Mouse (Mus musculus): ENCODE results near the gene Vcp. TPM values are rescaled to one million over a fixed set of nuclear protein-coding genes. Genes with fewer than 3 reads are reported as not detected.
"Not testable (repeated sequence)": the region's sequence is repeated elsewhere in the genome, so short reads cannot be mapped to it uniquely, and the experiment has no call there.

Gene Vcp
- 100 to 1,000 TPM; 285 to 286 TPM for total RNA-seq (2021)
- long read RNA-seq, experiment 1, transcript Vcp-201 (17 exons, 3,316 nt): major isoform, 594 of 651 reads
- long read RNA-seq, experiment 1, partial matches to known transcripts: 33 of 651 reads
- long read RNA-seq, experiment 1, other reads (novel, unspliced or antisense): 24 of 651 reads
- long read RNA-seq, experiment 2, transcript Vcp-201 (17 exons, 3,316 nt): major isoform, 625 of 677 reads
- long read RNA-seq, experiment 2, partial matches to known transcripts: 27 of 677 reads
- long read RNA-seq, experiment 2, other reads (novel, unspliced or antisense): 25 of 677 reads

- DNase-seq: peak; percentile 98
- intact Hi-C loops (cut with DNase I): not testable (repeated sequence)
Observed at GRCm38 (mm10) chr4:43000141-43000986, at the start of gene Vcp. Gene Vcp, minus strand, starts transcription at chr4:43000507.

DNA sequence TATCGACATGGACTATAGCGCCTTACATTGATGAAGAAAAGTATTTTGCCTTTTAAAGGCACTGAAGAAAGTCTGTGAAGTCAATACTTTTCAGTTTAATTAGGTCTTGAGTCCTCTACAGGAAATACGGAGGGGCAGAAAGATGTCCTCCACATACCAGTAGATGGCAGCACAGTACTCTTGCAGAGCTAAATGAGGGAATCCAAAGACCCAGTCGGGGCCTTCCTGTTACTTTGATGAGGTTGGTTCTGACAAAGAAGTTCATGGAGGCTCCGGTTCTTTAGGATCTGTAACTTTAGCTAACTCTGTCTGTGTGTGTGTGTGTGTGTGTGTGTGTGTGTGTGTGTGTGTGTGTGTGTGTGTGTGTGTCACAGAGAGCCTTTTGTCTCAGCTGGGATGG lies 46.9 kb upstream of the Vcp start:
- intact Hi-C loops (cut with DNase I): loop anchor here (1.0 to 5.0 kb wide), 2 partner anchors 68 to 375 kb away; no protein-coding TSS in a partner anchor

DNA sequence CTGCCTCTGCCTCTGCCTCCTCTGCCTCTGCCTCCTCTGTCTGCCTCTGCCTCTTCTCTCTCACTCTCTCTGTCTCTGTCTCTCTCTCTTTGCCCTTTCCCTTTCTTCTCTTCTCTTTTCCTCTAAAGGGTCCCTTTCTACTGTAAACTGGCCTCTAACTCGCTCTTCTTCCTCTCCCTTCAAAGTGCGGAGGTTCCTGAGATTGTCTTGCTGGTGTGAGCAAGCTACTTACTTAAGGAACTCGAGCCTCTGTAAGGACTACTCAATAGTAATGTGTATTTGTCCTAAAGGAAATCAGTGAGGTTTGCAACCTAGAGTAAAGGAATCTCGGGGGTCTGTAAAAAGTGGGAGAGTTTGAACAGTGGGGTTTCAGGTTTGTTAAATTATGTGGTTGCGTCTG lies 46.3 kb upstream of the Vcp start:
- DNase-seq: no peak
- intact Hi-C loops (cut with DNase I): loop anchor here (1.0 to 5.0 kb wide), 2 partner anchors 69 to 376 kb away; no protein-coding TSS in a partner anchor

More for the DNA sequence above, 46.9 kb upstream of the Vcp start:
- DNase-seq: peak; percentile 60 to 85

GRCm38 (mm10) chr4:43045659-43046302 lies 45.5 kb upstream of the Vcp start, which contains the start of gene Fam214b:
Gene Fam214b, minus strand, starts transcription at chr4:43046220.
- intact Hi-C loops (cut with DNase I): loop anchor here (5.0 kb wide), 1 partner anchor 377 kb away; no protein-coding TSS in a partner anchor
- peak; percentile 97 to 99 for DNase-seq

- intact Hi-C loops (cut with DNase I): loop anchor here (5.0 kb wide), 1 partner anchor 377 kb away; no protein-coding TSS in a partner anchor
- DNase-seq: no peak
Observed at GRCm38 (mm10) chr4:43045285-43045658, 45.0 kb upstream of the Vcp start.

DNA sequence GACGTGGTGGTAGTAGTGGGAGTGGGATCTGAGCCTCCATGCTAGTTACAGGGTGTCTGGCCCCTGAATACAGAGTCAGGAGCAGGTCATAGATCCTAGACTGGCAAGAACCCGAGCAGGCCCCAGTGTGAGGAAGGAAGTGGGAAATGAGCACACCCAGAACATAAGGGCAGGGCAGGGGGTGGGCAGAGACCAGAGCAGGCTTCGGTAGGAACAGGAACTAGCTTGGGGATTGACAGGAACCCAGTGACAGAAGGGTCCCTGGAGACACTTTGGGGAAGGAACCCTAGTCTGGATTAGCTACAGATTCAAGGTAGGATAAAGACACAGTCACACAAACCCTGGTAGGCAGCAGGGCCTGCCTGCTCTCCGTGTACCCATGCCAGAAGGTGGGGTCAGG lies 44.4 kb upstream of the Vcp start:
- intact Hi-C loops (cut with DNase I): loop anchor here (5.0 kb wide), 1 partner anchor 378 kb away; no protein-coding TSS in a partner anchor

DNA sequence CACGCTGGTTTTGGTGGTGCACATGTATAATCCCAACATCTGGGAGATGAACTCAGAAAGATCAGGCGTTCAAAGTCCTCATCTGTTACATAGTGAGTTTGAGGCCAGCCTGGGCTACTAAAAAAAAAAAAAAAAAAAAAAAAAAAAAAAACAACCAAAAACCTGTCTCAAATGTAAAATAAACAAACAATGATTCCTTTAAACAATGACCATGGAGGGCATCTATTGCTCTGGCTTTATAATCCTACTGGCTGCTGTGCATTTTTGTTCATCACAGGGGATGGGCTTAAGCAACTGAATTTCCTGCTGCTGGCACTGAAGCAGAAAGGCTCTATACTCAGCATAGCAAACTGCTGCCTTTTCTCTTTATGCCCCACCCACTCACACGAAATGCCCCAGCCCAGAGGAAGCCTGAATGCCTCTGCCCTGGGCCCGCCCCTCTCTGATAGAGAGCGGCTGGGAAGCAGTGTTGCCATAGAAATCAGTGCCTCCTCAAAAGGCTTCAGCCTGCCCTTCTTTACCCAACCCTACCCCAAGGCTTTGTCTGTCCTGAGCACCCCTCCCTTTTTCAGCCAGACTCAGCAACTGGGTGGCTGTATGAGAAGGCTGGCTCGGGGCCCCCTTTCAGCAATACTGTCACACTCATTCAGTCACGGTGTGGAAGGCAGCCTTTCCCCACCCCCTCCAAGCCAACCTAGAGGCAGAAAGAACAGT lies 43.5 kb upstream of the Vcp start:
- DNase-seq: peak; percentile 63 to 69
- intact Hi-C loops (cut with DNase I): no loop called here

More for the DNA sequence above, 44.4 kb upstream of the Vcp start:
- DNase-seq: peak; percentile 37 to 43

GRCm38 (mm10) chr4:43040881-43041547 lies 40.7 kb upstream of the Vcp start:
- no peak for DNase-seq
- intact Hi-C loops (cut with DNase I): no loop called here

GRCm38 (mm10) chr4:43040114-43040572 lies 39.8 kb upstream of the Vcp start:
- intact Hi-C loops (cut with DNase I): no loop called here
- DNase-seq: peak; percentile 95 to 96

GRCm38 (mm10) chr4:43039609-43040008 lies 39.3 kb upstream of the Vcp start:
- intact Hi-C loops (cut with DNase I): no loop called here
- DNase-seq: no peak

- intact Hi-C loops (cut with DNase I): no loop called here
Observed at GRCm38 (mm10) chr4:43038567-43039495, 38.5 kb upstream of the Vcp start.

DNA sequence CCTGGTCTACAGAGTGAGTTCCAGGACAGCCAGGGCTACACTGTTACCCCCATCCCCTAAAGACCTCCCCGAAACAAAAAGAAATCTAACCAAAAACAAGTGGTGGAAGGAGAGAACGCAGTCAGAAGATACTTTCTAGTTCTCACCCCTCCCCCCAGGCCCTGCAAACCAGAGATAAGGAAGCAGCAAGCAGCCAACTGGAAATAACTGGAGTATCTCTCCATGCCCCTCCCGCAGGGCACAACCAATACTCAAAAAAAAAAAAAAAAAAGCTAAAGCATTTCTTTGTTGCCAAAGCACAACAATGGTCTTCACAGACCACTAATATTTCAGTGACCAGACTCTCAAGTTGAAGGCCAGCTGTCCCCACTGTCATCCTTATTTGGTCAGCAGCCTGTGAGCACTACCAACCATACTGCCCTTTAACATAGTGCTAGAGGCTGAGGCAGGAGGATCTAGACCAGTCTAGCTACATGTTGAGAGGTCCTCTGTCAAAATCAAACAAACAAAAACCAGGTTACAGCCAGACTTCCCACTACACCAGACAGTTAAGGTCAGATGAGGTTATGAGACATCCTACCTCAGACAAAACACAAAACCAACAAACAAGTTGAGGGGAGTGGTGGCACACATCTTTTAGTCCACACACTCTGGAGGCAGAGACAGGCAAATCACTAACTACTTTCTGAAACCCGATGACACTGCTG lies 37.7 kb upstream of the Vcp start:
- intact Hi-C loops (cut with DNase I): no loop called here
- no peak for DNase-seq

More at GRCm38 (mm10) chr4:43038567-43039495, 38.5 kb upstream of the Vcp start:
- DNase-seq: peak in 1 of 2 experiments; percentile 61

- no peak for DNase-seq
- intact Hi-C loops (cut with DNase I): no loop called here
Observed at GRCm38 (mm10) chr4:43036356-43036755, 36.0 kb upstream of the Vcp start.

- DNase-seq: no peak
- intact Hi-C loops (cut with DNase I): no loop called here
Observed at GRCm38 (mm10) chr4:43035851-43036250, 35.5 kb upstream of the Vcp start.

GRCm38 (mm10) chr4:43033481-43033880 lies 33.2 kb upstream of the Vcp start:
- DNase-seq: no peak

DNA sequence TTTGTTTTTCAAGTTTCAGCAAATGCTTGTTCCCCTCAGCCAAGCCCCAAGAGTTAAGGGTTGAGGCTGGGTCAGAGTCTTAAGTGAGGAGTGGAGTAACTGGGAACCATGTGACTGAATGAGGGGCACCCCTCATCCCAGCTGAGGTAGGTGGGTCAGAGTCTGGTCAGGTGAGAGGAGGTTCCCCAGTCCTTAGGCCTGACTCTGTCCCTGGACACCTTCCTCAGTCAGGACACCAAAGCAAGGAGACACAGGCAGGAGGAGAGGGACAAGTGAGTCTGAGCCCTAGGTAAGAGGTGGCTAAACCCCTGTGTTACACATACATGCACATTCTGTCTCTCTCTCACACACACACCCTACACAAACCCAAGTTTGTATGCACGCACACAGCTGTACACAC lies 32.2 kb upstream of the Vcp start:
- intact Hi-C loops (cut with DNase I): no loop called here

More at GRCm38 (mm10) chr4:43033481-43033880, 33.2 kb upstream of the Vcp start:
- intact Hi-C loops (cut with DNase I): no loop called here

GRCm38 (mm10) chr4:43031237-43031995 lies 31.1 kb upstream of the Vcp start, which contains the start of gene Stoml2:
Gene Stoml2, minus strand, starts transcription at chr4:43031710.
- intact Hi-C loops (cut with DNase I): no loop called here
- DNase-seq: peak; percentile 90 to 92

More for the DNA sequence above, 32.2 kb upstream of the Vcp start:
- no peak for DNase-seq
